ENCODE assay signal across 25 mouse cellular contexts in genomic region chr11:81055446-81056145, GRCm38 (mm10).
DNase-seq lines count a peak whose midpoint lies in the region; ATAC-seq and TF ChIP-seq lines count a peak whose summit lies in the region.
"Had no signal": no experiment of that assay in that cellular context is flagged by ENCODE, and none has a peak within 500 bp of the region (broad histone marks: within the 10 kb centered on the region; RNA-seq: fewer than 3 reads in every experiment).

No protein-coding gene starts in this region.

- no peak overlapping the region for H3K4me3 ChIP-seq in cerebellum, adult 2 months (replicated peaks; ENCODE audit: insufficient read depth, low read depth, low read length)
- no peak overlapping the region for H3K4me3 ChIP-seq in hindbrain, postnatal 0 days (ENCODE audit: low read length)
- no peak overlapping the region for H3K4me3 ChIP-seq in hindbrain, embryonic 13.5 days
- no peak overlapping the region for H3K4me3 ChIP-seq in midbrain, embryonic 11.5 days (ENCODE audit: low read depth, low read length)
- no peak overlapping the region for H3K4me3 ChIP-seq in midbrain, embryonic 10.5 days
- H3K4me3 ChIP-seq: embryonic facial prominence, embryonic 15.5 days; heart, embryonic 10.5 days; hindbrain, embryonic 15.5 days; intestine, embryonic 15.5 days; limb, embryonic 12.5 days; midbrain, embryonic 12.5 days; stomach, embryonic 15.5 days had no signal

- no peak overlapping the region for H3K4me2 ChIP-seq in hindbrain, postnatal 0 days (ENCODE audit: low read depth, low read length)
- H3K4me2 ChIP-seq in hindbrain, embryonic 13.5 days = no peak overlapping the region
- H3K4me2 ChIP-seq in midbrain, embryonic 11.5 days = no peak overlapping the region
- H3K4me2 ChIP-seq: embryonic facial prominence, embryonic 15.5 days; hindbrain, embryonic 15.5 days; intestine, embryonic 15.5 days; limb, embryonic 12.5 days; liver, embryonic 11.5 days; midbrain, embryonic 12.5 days; stomach, embryonic 15.5 days had no signal

- TF ChIP-seq CTCF in cerebellum, adult 2 months (IDR thresholded peaks at IDR 0.05; ENCODE audit: borderline replicate concordance, insufficient read depth, low read depth, low read length) = no peak
- TF ChIP-seq CTCF in hindbrain, postnatal 0 days (IDR thresholded peaks at IDR 0.05; ENCODE audit: low read depth) = no peak

- WGBS in cerebellum, adult 2 months = 43% methylated on average over 12 of the region's 12 CpGs
- WGBS in hindbrain, postnatal 0 days = 61% methylated on average over 12 of the region's 12 CpGs
- 71% methylated on average over 12 of the region's 12 CpGs for WGBS in hindbrain, embryonic 13.5 days
- 80% methylated on average over 12 of the region's 12 CpGs for WGBS in midbrain, embryonic 11.5 days
- 84% methylated on average over 12 of the region's 12 CpGs for WGBS in midbrain, embryonic 10.5 days

- H3K9ac ChIP-seq in hindbrain, postnatal 0 days (replicated peaks; ENCODE audit: low read length) = no peak overlapping the region
- no peak overlapping the region for H3K9ac ChIP-seq in hindbrain, embryonic 13.5 days
- H3K9ac ChIP-seq in midbrain, embryonic 11.5 days (ENCODE audit: low read length) = no peak overlapping the region
- H3K9ac ChIP-seq: embryonic facial prominence, embryonic 15.5 days; hindbrain, embryonic 15.5 days; intestine, embryonic 15.5 days; limb, embryonic 12.5 days; liver, postnatal 0 days; midbrain, embryonic 12.5 days; stomach, embryonic 15.5 days had no signal

- TF ChIP-seq POLR2A in cerebellum, adult 2 months (IDR thresholded peaks at IDR 0.05; ENCODE audit: borderline replicate concordance, insufficient read depth, low read length) = no peak

- H3K9me3 ChIP-seq in hindbrain, postnatal 0 days (ENCODE audit: low read length) = no peaks in the 10 kb centered on the region
- H3K9me3 ChIP-seq in hindbrain, embryonic 13.5 days = no peaks in the 10 kb centered on the region
- no peaks in the 10 kb centered on the region for H3K9me3 ChIP-seq in midbrain, embryonic 11.5 days (ENCODE audit: control insufficient read depth, low read length)
- H3K9me3 ChIP-seq in midbrain, embryonic 10.5 days (replicated peaks) = no peaks in the 10 kb centered on the region
- H3K9me3 ChIP-seq: embryonic facial prominence, embryonic 15.5 days; heart, embryonic 10.5 days; hindbrain, embryonic 15.5 days; intestine, embryonic 15.5 days; limb, embryonic 12.5 days; midbrain, embryonic 12.5 days; stomach, embryonic 15.5 days had no signal

- 0 out of 2 replicates have a peak, but pooled peaks have one; percentile 10 for ATAC-seq in hindbrain, postnatal 0 days
- ATAC-seq in hindbrain, embryonic 13.5 days (ENCODE audit: low FRiP score) = no peak
- no peak for ATAC-seq in midbrain, embryonic 11.5 days (ENCODE audit: low FRiP score)
- ATAC-seq: forebrain, embryonic 14.5 days; intestine, embryonic 15.5 days; liver, postnatal 0 days; lung, postnatal 0 days had no signal

- peak; percentile 20 to 39 for DNase-seq in cerebellum, adult 2 months
- DNase-seq in cerebellum, postnatal 4 days (ENCODE audit: low spot score in 2 of 2) = no peak
- DNase-seq in hindbrain, postnatal 0 days (ENCODE audit: low spot score) = no peak
- peak; percentile 51 for DNase-seq in midbrain, embryonic 11.5 days (ENCODE audit: low spot score, missing footprints)
- DNase-seq in midbrain, embryonic 10.5 days (ENCODE audit: low spot score) = no peak
- DNase-seq in cerebellum, postnatal 36 days = peak; percentile 20 to 22
- no peak for DNase-seq in urinary bladder, adult 2 months (ENCODE audit: low spot score)
- DNase-seq: adrenal gland, postnatal 10 days; gastrocnemius, postnatal 10 days; heart, postnatal 4 days; kidney, adult 8-10 months; kidney, postnatal 10 days; liver, postnatal 0 days; thymus, postnatal 25 days had no signal

- H3K36me3 ChIP-seq in hindbrain, postnatal 0 days (ENCODE audit: insufficient read depth, low read length) = no peaks in the 10 kb centered on the region
- no peaks in the 10 kb centered on the region for H3K36me3 ChIP-seq in hindbrain, embryonic 13.5 days
- H3K36me3 ChIP-seq in midbrain, embryonic 11.5 days (ENCODE audit: control insufficient read depth, insufficient read depth, low read length) = no peaks in the 10 kb centered on the region
- no peaks in the 10 kb centered on the region for H3K36me3 ChIP-seq in midbrain, embryonic 10.5 days
- H3K36me3 ChIP-seq: embryonic facial prominence, embryonic 15.5 days; heart, embryonic 10.5 days; hindbrain, embryonic 15.5 days; intestine, embryonic 15.5 days; limb, embryonic 12.5 days; midbrain, embryonic 12.5 days; stomach, embryonic 15.5 days had no signal

- H3K27me3 ChIP-seq in cerebellum, adult 2 months (ENCODE audit: control insufficient read depth, insufficient read depth, low read length) = no peaks in the 10 kb centered on the region
- no peaks in the 10 kb centered on the region for H3K27me3 ChIP-seq in hindbrain, postnatal 0 days (ENCODE audit: insufficient read depth, low read length)
- no peaks in the 10 kb centered on the region for H3K27me3 ChIP-seq in hindbrain, embryonic 13.5 days
- no peaks in the 10 kb centered on the region for H3K27me3 ChIP-seq in midbrain, embryonic 11.5 days (ENCODE audit: control insufficient read depth, insufficient read depth, low read length)
- no peaks in the 10 kb centered on the region for H3K27me3 ChIP-seq in midbrain, embryonic 10.5 days (ENCODE audit: low read depth, poor library complexity, severe bottlenecking)
- H3K27me3 ChIP-seq: embryonic facial prominence, embryonic 15.5 days; hindbrain, embryonic 15.5 days; intestine, embryonic 15.5 days; limb, embryonic 12.5 days; midbrain, embryonic 12.5 days; stomach, embryonic 15.5 days had no signal

- no peak overlapping the region for H3K27ac ChIP-seq in cerebellum, adult 2 months (ENCODE audit: insufficient read depth, low read length)
- H3K27ac ChIP-seq in hindbrain, postnatal 0 days = no peak overlapping the region
- H3K27ac ChIP-seq in hindbrain, embryonic 13.5 days = no peak overlapping the region
- H3K27ac ChIP-seq in midbrain, embryonic 11.5 days (ENCODE audit: low read depth, low read length) = no peak overlapping the region
- H3K27ac ChIP-seq in midbrain, embryonic 10.5 days (replicated peaks) = no peak overlapping the region
- H3K27ac ChIP-seq: embryonic facial prominence, embryonic 15.5 days; heart, embryonic 10.5 days; hindbrain, embryonic 15.5 days; intestine, embryonic 15.5 days; limb, embryonic 12.5 days; midbrain, embryonic 12.5 days; stomach, embryonic 15.5 days had no signal

- peaks cover 10% of the 10 kb centered on the region for H3K4me1 ChIP-seq in cerebellum, adult 2 months (ENCODE audit: control insufficient read depth, insufficient read depth, low read length)
- peaks cover 9% of the 10 kb centered on the region; the same call in 1 of the 2 replicates for H3K4me1 ChIP-seq in hindbrain, postnatal 0 days (ENCODE audit: insufficient read depth, low read length)
- H3K4me1 ChIP-seq in hindbrain, embryonic 13.5 days (replicated peaks) = peaks cover 27% of the 10 kb centered on the region
- H3K4me1 ChIP-seq in midbrain, embryonic 11.5 days (ENCODE audit: control insufficient read depth, insufficient read depth, low read length) = no peaks in the 10 kb centered on the region
- no peaks in the 10 kb centered on the region for H3K4me1 ChIP-seq in midbrain, embryonic 10.5 days
- H3K4me1 ChIP-seq: embryonic facial prominence, embryonic 15.5 days; intestine, embryonic 15.5 days; limb, embryonic 12.5 days; midbrain, embryonic 12.5 days; stomach, embryonic 15.5 days had no signal

Comparison
In these comparisons a context has a peak if more than half of its experiments do, and no peak if none do; other contexts are left out.
1. DNase-seq: peak in cerebellum, adult 2 months (2 of 2), midbrain, embryonic 11.5 days (single experiment) and cerebellum, postnatal 36 days (2 of 2); none in cerebellum, postnatal 4 days (0 of 2), hindbrain, postnatal 0 days (single experiment), midbrain, embryonic 10.5 days (single experiment) and urinary bladder, adult 2 months (single experiment).